Mouse (Mus musculus): ENCODE results near the gene Gdf9.

- TF ChIP-seq CTCF (IDR thresholded peaks at IDR 0.05) (no peak), POLR2A (IDR thresholded peaks at IDR 0.05; ENCODE audit: insufficient read depth, low read depth, low read length) (no peak)
Measured at GRCm38 (mm10) chr11:53393856-53394255, 37.0 kb upstream of the Gdf9 start.

All from heart, adult 2 months (tissue).